Comparison of ENCODE assay signal across 17 mouse cellular contexts in the genomic region with DNA sequence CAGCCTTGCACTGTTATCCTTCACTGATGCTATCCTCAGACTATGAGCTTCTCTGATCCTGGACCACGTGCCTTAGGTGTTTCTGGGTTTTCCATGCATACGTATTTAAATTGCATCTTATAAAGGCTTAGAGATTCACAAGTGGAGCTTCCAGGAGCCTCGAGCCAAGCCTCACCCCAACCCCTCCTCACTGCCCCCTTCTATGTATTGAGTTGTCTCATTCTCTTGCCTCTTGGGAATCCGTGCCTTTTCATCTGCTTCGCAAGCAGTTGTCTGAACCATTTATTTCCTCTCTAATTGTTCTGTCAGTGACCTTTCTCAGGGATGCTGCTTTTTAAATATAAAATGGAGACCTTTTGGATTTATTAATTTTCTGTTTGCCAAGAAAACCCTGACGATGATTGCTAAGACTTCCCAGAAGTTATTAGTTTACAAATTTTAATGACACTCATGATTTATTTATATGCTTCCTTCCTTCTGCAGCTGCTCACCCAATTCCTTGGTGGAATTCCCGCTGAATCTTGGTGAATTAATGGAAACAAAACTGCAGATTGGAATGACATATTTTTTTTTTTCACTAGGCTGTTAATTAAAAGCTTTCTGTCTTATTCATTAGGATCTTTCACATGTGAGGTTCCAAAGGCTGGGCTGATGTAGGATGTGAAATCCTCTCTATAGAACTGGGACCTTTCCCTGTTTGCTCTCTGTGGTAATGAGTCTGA.
DNase-seq lines count a peak whose midpoint lies in the region; ATAC-seq and TF ChIP-seq lines count a peak whose summit lies in the region.
"Had no signal": no experiment of that assay in that cellular context is flagged by ENCODE, and none has a peak within 500 bp of the region (broad histone marks: within the 10 kb centered on the region; RNA-seq: fewer than 3 reads in every experiment).

No protein-coding gene starts in this region.

- H3K27me3 ChIP-seq in forebrain, embryonic 12.5 days: no peaks in the 10 kb centered on the region
- H3K27me3 ChIP-seq in forebrain, embryonic 16.5 days (replicated peaks; ENCODE audit: control insufficient read depth, insufficient read depth, low read length): no peaks in the 10 kb centered on the region
- H3K27me3 ChIP-seq in kidney, postnatal 0 days (ENCODE audit: insufficient read depth, low read length): no peaks in the 10 kb centered on the region
- no peaks in the 10 kb centered on the region for H3K27me3 ChIP-seq in kidney, adult 2 months (replicated peaks; ENCODE audit: control insufficient read depth, insufficient read depth, low read length)
- H3K27me3 ChIP-seq: forebrain, embryonic 15.5 days had no signal

- no peaks in the 10 kb centered on the region for H3K36me3 ChIP-seq in forebrain, embryonic 12.5 days (replicated peaks)
- no peaks in the 10 kb centered on the region for H3K36me3 ChIP-seq in forebrain, embryonic 16.5 days (ENCODE audit: control insufficient read depth, insufficient read depth)
- H3K36me3 ChIP-seq in kidney, postnatal 0 days (ENCODE audit: insufficient read depth, low read length): no peaks in the 10 kb centered on the region
- H3K36me3 ChIP-seq in kidney, adult 2 months (ENCODE audit: control insufficient read depth, insufficient read depth, low read length): no peaks in the 10 kb centered on the region
- H3K36me3 ChIP-seq: embryonic facial prominence, embryonic 10.5 days; forebrain, embryonic 15.5 days; heart, embryonic 12.5 days; hindbrain, embryonic 10.5 days had no signal

- H3K9ac ChIP-seq in forebrain, embryonic 12.5 days: no peak overlapping the region
- H3K9ac ChIP-seq in forebrain, embryonic 16.5 days (replicated peaks; ENCODE audit: low read depth, low read length): no peak overlapping the region
- H3K9ac ChIP-seq in kidney, postnatal 0 days (ENCODE audit: low read depth, low read length): no peak overlapping the region
- H3K9ac ChIP-seq: forebrain, embryonic 15.5 days; heart, embryonic 12.5 days had no signal

- TF ChIP-seq CTCF in kidney, postnatal 0 days (IDR thresholded peaks at IDR 0.05; ENCODE audit: low read depth): no peak
- no peak for TF ChIP-seq CTCF in kidney, adult 2 months (conservative IDR thresholded peaks at IDR 0.05; ENCODE audit: insufficient read depth, insufficient read length, low read depth, low read length)
- TF ChIP-seq CTCF in brain, embryonic 14.5 days (IDR thresholded peaks at IDR 0.05; ENCODE audit: borderline replicate concordance, extremely low read depth, insufficient read depth, insufficient read length): no peak

- ATAC-seq in forebrain, embryonic 12.5 days (ENCODE audit: low FRiP score): no peak
- ATAC-seq in forebrain, embryonic 16.5 days: no peak; the same call in 1 of the 2 replicates
- no peak for ATAC-seq in kidney, postnatal 0 days (replicated peaks; ENCODE audit: low FRiP score, low read depth)
- ATAC-seq: forebrain, embryonic 15.5 days had no signal

- no peaks in the 10 kb centered on the region for H3K9me3 ChIP-seq in forebrain, embryonic 12.5 days
- no peaks in the 10 kb centered on the region for H3K9me3 ChIP-seq in forebrain, embryonic 16.5 days (ENCODE audit: control insufficient read depth, low read length)
- H3K9me3 ChIP-seq in kidney, postnatal 0 days (replicated peaks; ENCODE audit: low read length): no peaks in the 10 kb centered on the region
- H3K9me3 ChIP-seq: embryonic facial prominence, embryonic 10.5 days; forebrain, embryonic 15.5 days; heart, embryonic 12.5 days; hindbrain, embryonic 10.5 days had no signal

- H3K27ac ChIP-seq in forebrain, embryonic 12.5 days: 0 out of 2 replicates have a peak overlapping the region, but pooled peaks have one; percentile 21
- no peak overlapping the region for H3K27ac ChIP-seq in forebrain, embryonic 16.5 days (ENCODE audit: low read length)
- H3K27ac ChIP-seq in kidney, postnatal 0 days: no peak overlapping the region
- no peak overlapping the region for H3K27ac ChIP-seq in kidney, adult 2 months (ENCODE audit: insufficient read depth, low read depth, low read length)
- H3K27ac ChIP-seq: embryonic facial prominence, embryonic 10.5 days; forebrain, embryonic 15.5 days; heart, adult 2 months; hindbrain, embryonic 10.5 days had no signal

- H3K4me2 ChIP-seq in forebrain, embryonic 12.5 days: no peak overlapping the region
- no peak overlapping the region for H3K4me2 ChIP-seq in forebrain, embryonic 16.5 days (ENCODE audit: low read length)
- no peak overlapping the region for H3K4me2 ChIP-seq in kidney, postnatal 0 days (ENCODE audit: low read length)
- H3K4me2 ChIP-seq: forebrain, embryonic 15.5 days; heart, embryonic 12.5 days had no signal

- 55% methylated on average over 7 of the region's 7 CpGs for WGBS in forebrain, embryonic 12.5 days
- 30% methylated on average over 7 of the region's 7 CpGs for WGBS in forebrain, embryonic 16.5 days
- WGBS in kidney, postnatal 0 days: 62% methylated on average over 7 of the region's 7 CpGs
- 66% methylated on average over 7 of the region's 7 CpGs for WGBS in kidney, adult 2 months

- peak; percentile 9 for DNase-seq in kidney, postnatal 0 days (ENCODE audit: low spot score)
- no peak for DNase-seq in kidney, adult 2 months
- peak; percentile 75 for DNase-seq in brain, embryonic 14.5 days (ENCODE audit: low read depth)
- peak; percentile 50 for DNase-seq in retina, embryonic 14.5 days (ENCODE audit: low spot score)
- no peak for DNase-seq in urinary bladder, postnatal 14 days (ENCODE audit: low spot score)
- DNase-seq: adrenal gland, postnatal 10 days; cerebellum, adult 11-12 months; cerebellum, adult 9-10 months; cerebellum, postnatal 25 days; gastrocnemius, postnatal 14 days; heart, adult 2 months had no signal

- peaks cover 5% of the 10 kb centered on the region; the same call in 1 of the 2 replicates for H3K4me1 ChIP-seq in forebrain, embryonic 12.5 days
- peaks cover 4% of the 10 kb centered on the region; the same call in 1 of the 2 replicates for H3K4me1 ChIP-seq in forebrain, embryonic 16.5 days (replicated peaks; ENCODE audit: control insufficient read depth, insufficient read depth, low read length)
- no peaks in the 10 kb centered on the region for H3K4me1 ChIP-seq in kidney, postnatal 0 days (replicated peaks; ENCODE audit: insufficient read depth, low read length)
- H3K4me1 ChIP-seq in kidney, adult 2 months (ENCODE audit: control insufficient read depth, insufficient read depth, low read length): peaks cover 6% of the 10 kb centered on the region; the same call in 1 of the 2 replicates
- H3K4me1 ChIP-seq: embryonic facial prominence, embryonic 10.5 days; hindbrain, embryonic 10.5 days had no signal

- no peak overlapping the region for H3K4me3 ChIP-seq in forebrain, embryonic 12.5 days (replicated peaks)
- H3K4me3 ChIP-seq in forebrain, embryonic 16.5 days (replicated peaks; ENCODE audit: low read length): no peak overlapping the region
- no peak overlapping the region for H3K4me3 ChIP-seq in kidney, postnatal 0 days (replicated peaks; ENCODE audit: low read depth, low read length)
- H3K4me3 ChIP-seq in kidney, adult 2 months (ENCODE audit: insufficient read depth, low read depth, low read length): no peak overlapping the region
- H3K4me3 ChIP-seq: embryonic facial prominence, embryonic 10.5 days; forebrain, embryonic 15.5 days; heart, adult 2 months; heart, embryonic 12.5 days; hindbrain, embryonic 10.5 days had no signal

- TF ChIP-seq POLR2A in kidney, adult 2 months (IDR thresholded peaks at IDR 0.05; ENCODE audit: low read depth, low read length): no peak
- TF ChIP-seq POLR2A in brain, embryonic 14.5 days (IDR thresholded peaks at IDR 0.05; ENCODE audit: borderline replicate concordance, extremely low read depth, insufficient read depth, insufficient read length, poor library complexity, severe bottlenecking): no peak

Comparison
In these comparisons a context has a peak if more than half of its experiments do, and no peak if none do; other contexts are left out.
1. DNase-seq: peak in kidney, postnatal 0 days (single experiment), brain, embryonic 14.5 days (single experiment) and retina, embryonic 14.5 days (single experiment); none in kidney, adult 2 months (single experiment) and urinary bladder, postnatal 14 days (single experiment).